Comparison of ENCODE assay signal across 8 mouse cellular contexts in the genomic region with DNA sequence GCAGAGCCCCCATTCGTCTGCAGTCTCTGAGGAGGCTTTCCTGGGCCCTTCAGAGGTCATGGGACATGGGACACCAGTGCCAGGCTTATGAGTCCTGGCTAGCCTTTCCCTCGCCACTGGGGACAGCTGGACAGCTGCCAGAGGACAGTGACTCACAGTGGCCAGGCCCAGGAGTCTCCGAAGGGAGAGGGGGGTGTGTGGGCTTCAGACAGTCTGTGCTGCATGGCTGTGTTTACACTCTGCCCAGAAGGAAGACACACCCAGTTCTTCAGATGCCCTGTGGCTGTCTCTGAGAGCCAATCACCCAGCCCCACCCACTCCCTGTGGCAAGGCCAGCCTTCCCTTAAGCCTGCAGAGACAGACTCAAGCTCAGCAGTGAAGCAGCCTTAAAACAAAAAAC. TPM values are rescaled to one million over a fixed set of nuclear protein-coding genes. Genes with fewer than 3 reads are reported as not detected.
DNase-seq lines count a peak whose midpoint lies in the region; ATAC-seq and TF ChIP-seq lines count a peak whose summit lies in the region.

No protein-coding gene starts in this region.

- intact Hi-C loops in heart, postnatal 10 days (cut with DNase I) = loop anchor here (1.0 kb wide), 1 partner anchor 10 kb away; no protein-coding TSS in a partner anchor

- peaks cover 32% of the 10 kb centered on the region for H3K4me1 ChIP-seq in liver, postnatal 0 days (ENCODE audit: insufficient read depth)
- peaks cover 26% of the 10 kb centered on the region; the same call in 1 of the 2 replicates for H3K4me1 ChIP-seq in stomach, embryonic 16.5 days (ENCODE audit: control insufficient read depth, insufficient read depth, low read length)
- peaks cover 12% of the 10 kb centered on the region for H3K4me1 ChIP-seq in forebrain, embryonic 14.5 days (ENCODE audit: control insufficient read depth, insufficient read depth, low read length)

- H3K27ac ChIP-seq in liver, postnatal 0 days (ENCODE audit: low read depth) = no peak overlapping the region
- no peak overlapping the region for H3K27ac ChIP-seq in stomach, embryonic 16.5 days (ENCODE audit: low read length)
- H3K27ac ChIP-seq in forebrain, embryonic 14.5 days (ENCODE audit: low read depth, low read length) = no peak overlapping the region

- peak; percentile 51 for DNase-seq in urinary bladder, adult 2 months (ENCODE audit: low spot score)
- no peak for DNase-seq in urinary bladder, postnatal 10 days (ENCODE audit: low spot score)
- DNase-seq in cerebellum, adult 9-11 months = peak; percentile 72
- peak; percentile 81 to 83 for DNase-seq in heart, postnatal 10 days
- peak; percentile 56 for DNase-seq in liver, postnatal 0 days
- DNase-seq in thymus, adult 18-20 months = no peak
- DNase-seq in forebrain, embryonic 14.5 days (ENCODE audit: low spot score) = no peak

- H3K4me3 ChIP-seq in liver, postnatal 0 days (ENCODE audit: low read depth, low read length) = no peak overlapping the region
- H3K4me3 ChIP-seq in stomach, embryonic 16.5 days (replicated peaks; ENCODE audit: low read length) = no peak overlapping the region
- H3K4me3 ChIP-seq in forebrain, embryonic 14.5 days (ENCODE audit: low read depth, low read length) = no peak overlapping the region

- peak; percentile 24 for ATAC-seq in liver, postnatal 0 days
- ATAC-seq in stomach, embryonic 16.5 days (ENCODE audit: insufficient read depth, low FRiP score) = peak; percentile 55; the same call in 1 of the 2 replicates
- no peak for ATAC-seq in forebrain, embryonic 14.5 days

- TF ChIP-seq CTCF in liver, postnatal 0 days (IDR thresholded peaks at IDR 0.05; ENCODE audit: low read depth) = no peak

- TF ChIP-seq EP300 in liver, postnatal 0 days (IDR thresholded peaks at IDR 0.05; ENCODE audit: low read depth) = no peak

- H3K27me3 ChIP-seq in liver, postnatal 0 days (ENCODE audit: insufficient read depth, low read length) = no peaks in the 10 kb centered on the region
- H3K27me3 ChIP-seq in stomach, embryonic 16.5 days (ENCODE audit: control insufficient read depth, insufficient read depth, low read length) = no peaks in the 10 kb centered on the region
- H3K27me3 ChIP-seq in forebrain, embryonic 14.5 days (replicated peaks; ENCODE audit: control insufficient read depth, insufficient read depth, low read length) = no peaks in the 10 kb centered on the region

- no peak overlapping the region for H3K4me2 ChIP-seq in liver, postnatal 0 days (ENCODE audit: low read depth, low read length)
- no peak overlapping the region for H3K4me2 ChIP-seq in stomach, embryonic 16.5 days (ENCODE audit: low read depth, low read length)
- H3K4me2 ChIP-seq in forebrain, embryonic 14.5 days (ENCODE audit: low read length) = no peak overlapping the region

- H3K9me3 ChIP-seq in liver, postnatal 0 days (ENCODE audit: low read length) = no peaks in the 10 kb centered on the region
- no peaks in the 10 kb centered on the region for H3K9me3 ChIP-seq in stomach, embryonic 16.5 days (replicated peaks; ENCODE audit: control insufficient read depth, low read length)
- no peaks in the 10 kb centered on the region for H3K9me3 ChIP-seq in forebrain, embryonic 14.5 days (replicated peaks; ENCODE audit: control insufficient read depth, low read length)

- H3K36me3 ChIP-seq in liver, postnatal 0 days (replicated peaks; ENCODE audit: insufficient read depth, low read length) = no peaks in the 10 kb centered on the region
- H3K36me3 ChIP-seq in stomach, embryonic 16.5 days (ENCODE audit: control insufficient read depth, insufficient read depth, low read length) = no peaks in the 10 kb centered on the region
- no peaks in the 10 kb centered on the region for H3K36me3 ChIP-seq in forebrain, embryonic 14.5 days (ENCODE audit: control insufficient read depth, insufficient read depth, low read length)

- WGBS in liver, postnatal 0 days (ENCODE audit: insufficient replicate concordance) = 39% methylated on average over 3 of the region's 3 CpGs
- WGBS in stomach, embryonic 16.5 days = 28% methylated on average over 3 of the region's 3 CpGs
- WGBS in forebrain, embryonic 14.5 days = 40% methylated on average over 3 of the region's 3 CpGs

- H3K9ac ChIP-seq in liver, postnatal 0 days (replicated peaks) = no peak overlapping the region
- H3K9ac ChIP-seq in stomach, embryonic 16.5 days (ENCODE audit: low read length) = no peak overlapping the region
- H3K9ac ChIP-seq in forebrain, embryonic 14.5 days (ENCODE audit: low read length) = no peak overlapping the region

RNA-seq across cellular contexts. Expression of gene Fbxo31, which starts 5.3 kb away (rescaled TPM):
- polyA plus RNA-seq in urinary bladder, adult 2 months (2012; rRNA removed) = 25.6 and 33.8 TPM in 2 replicates
- 10 to 100 TPM; 30.2 to 51.0 TPM for total RNA-seq in heart, postnatal 10 days (2021)
- polyA plus RNA-seq in liver, postnatal 0 days (2015; fragmentation: Nextera tagmentation; extraction: Ambion mirVana) = 12.3 and 13.9 TPM in 2 replicates
- 11.4 and 14.0 TPM in 2 replicates for polyA plus RNA-seq in stomach, embryonic 16.5 days (2015; fragmentation: Nextera tagmentation; extraction: Ambion mirVana)
- 17.5 and 26.3 TPM in 2 replicates for polyA plus RNA-seq in forebrain, embryonic 14.5 days (2014; fragmentation: Nextera tagmentation; extraction: Ambion mirVana)

RNA-seq across cellular contexts. Expression of gene Map1lc3b, which starts 16.9 kb away (rescaled TPM):
- 52.4 and 97.9 TPM in 2 replicates for polyA plus RNA-seq in urinary bladder, adult 2 months (2012; rRNA removed)
- total RNA-seq in heart, postnatal 10 days (2021) = 100 to 1,000 TPM; 181 to 187 TPM
- polyA plus RNA-seq in liver, postnatal 0 days (2015; fragmentation: Nextera tagmentation; extraction: Ambion mirVana) = 205 and 222 TPM in 2 replicates
- polyA plus RNA-seq in stomach, embryonic 16.5 days (2015; fragmentation: Nextera tagmentation; extraction: Ambion mirVana) = 179 and 207 TPM in 2 replicates
- 435 and 464 TPM in 2 replicates for polyA plus RNA-seq in forebrain, embryonic 14.5 days (2014; fragmentation: Nextera tagmentation; extraction: Ambion mirVana)

RNA-seq across cellular contexts. Expression of gene 1700018B08Rik, which starts 29.2 kb away (rescaled TPM):
- polyA plus RNA-seq in urinary bladder, adult 2 months (2012; rRNA removed) = not detected in 2 replicates
- not detected for total RNA-seq in heart, postnatal 10 days (2021)
- polyA plus RNA-seq in liver, postnatal 0 days (2015; fragmentation: Nextera tagmentation; extraction: Ambion mirVana) = not detected in 2 replicates
- polyA plus RNA-seq in stomach, embryonic 16.5 days (2015; fragmentation: Nextera tagmentation; extraction: Ambion mirVana) = not detected in 2 replicates
- not detected in 2 replicates for polyA plus RNA-seq in forebrain, embryonic 14.5 days (2014; fragmentation: Nextera tagmentation; extraction: Ambion mirVana)

Comparison
In these comparisons a context has a peak if more than half of its experiments do, and no peak if none do; other contexts are left out.
1. DNase-seq: peak in urinary bladder, adult 2 months (single experiment), cerebellum, adult 9-11 months (single experiment), heart, postnatal 10 days (2 of 2) and liver, postnatal 0 days (single experiment); none in urinary bladder, postnatal 10 days (single experiment), thymus, adult 18-20 months (0 of 2) and forebrain, embryonic 14.5 days (single experiment).